Mouse (Mus musculus) cerebellum, adult 11 months (tissue): ENCODE measurements around the gene Gtsf1l.

Source experiments
- DNase-seq: peaks from one replicate; pipeline ENCODE4 v3.0.0; 2022

The Gtsf1l gene

DNA sequence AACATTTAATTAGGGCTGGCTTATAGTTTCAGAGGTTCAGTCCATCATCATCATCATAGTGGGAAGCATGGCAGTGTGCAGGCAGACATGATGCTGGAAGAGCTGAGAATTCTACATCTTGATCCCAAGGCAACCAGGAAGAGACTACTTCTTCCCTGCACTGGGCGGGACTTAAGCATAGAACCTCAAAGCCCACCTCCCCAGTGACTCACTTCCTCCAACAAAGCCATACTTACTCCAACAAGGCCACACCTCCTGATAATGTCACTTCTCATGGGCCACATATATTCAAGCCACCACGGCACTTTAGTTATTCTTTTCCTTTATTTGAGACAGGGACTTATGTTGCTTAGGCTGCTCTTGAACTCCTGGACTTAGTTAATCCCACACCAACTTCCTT lies 38.5 kb downstream of the Gtsf1l start:
- DNase-seq, result no peak

DNA sequence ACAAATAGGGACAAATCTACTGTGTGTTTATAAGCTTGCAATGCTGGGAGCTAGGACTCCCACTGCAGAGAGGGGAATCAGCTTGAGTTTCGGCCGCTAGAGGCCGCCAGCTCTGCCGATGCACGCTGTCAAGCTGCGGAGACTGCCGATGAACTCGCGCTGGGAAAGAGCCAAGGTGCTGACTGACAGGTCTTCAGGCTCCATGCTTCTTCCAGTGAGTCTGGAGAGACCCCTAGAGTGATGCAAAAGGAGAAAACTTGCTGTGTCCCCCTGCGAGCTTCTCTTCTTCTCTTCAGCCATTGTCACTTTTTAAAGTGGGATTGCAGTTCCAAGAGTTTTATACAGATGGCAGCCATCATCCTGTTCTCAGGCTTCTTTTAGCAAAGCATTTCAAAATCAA lies 39.5 kb downstream of the Gtsf1l start:
- peak; percentile 27 for DNase-seq

DNA sequence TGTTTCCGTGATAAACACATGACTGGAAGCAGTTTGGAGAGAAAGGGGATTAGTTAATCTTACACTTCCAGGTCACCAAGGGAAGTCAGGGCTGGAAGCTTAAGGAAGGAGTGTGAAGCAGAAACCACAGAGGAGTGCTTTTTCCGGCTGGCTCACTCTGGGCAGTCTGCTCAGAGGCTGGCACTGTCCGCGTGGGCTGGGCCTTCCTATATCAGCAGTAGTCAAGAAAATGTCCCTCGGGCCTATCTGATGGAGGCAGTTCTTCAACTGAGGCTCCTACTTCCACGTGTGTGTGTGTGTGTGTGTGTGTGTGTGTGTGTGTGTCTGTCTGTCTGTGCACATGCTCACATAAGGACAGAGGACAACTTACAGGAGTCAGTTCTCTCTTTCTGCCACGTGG lies 47.7 kb downstream of the Gtsf1l start:
- no peak for DNase-seq
